Mouse (Mus musculus): Measurements from ENCODE around the gene Kctd12b. TPM values are rescaled to one million over a fixed set of nuclear protein-coding genes. Genes with fewer than 3 reads are reported as not detected.

Gene Kctd12b
- 10.1 and 11.3 TPM in 2 replicates for polyA plus RNA-seq (2015; fragmentation: Nextera tagmentation; extraction: Ambion mirVana)

DNA sequence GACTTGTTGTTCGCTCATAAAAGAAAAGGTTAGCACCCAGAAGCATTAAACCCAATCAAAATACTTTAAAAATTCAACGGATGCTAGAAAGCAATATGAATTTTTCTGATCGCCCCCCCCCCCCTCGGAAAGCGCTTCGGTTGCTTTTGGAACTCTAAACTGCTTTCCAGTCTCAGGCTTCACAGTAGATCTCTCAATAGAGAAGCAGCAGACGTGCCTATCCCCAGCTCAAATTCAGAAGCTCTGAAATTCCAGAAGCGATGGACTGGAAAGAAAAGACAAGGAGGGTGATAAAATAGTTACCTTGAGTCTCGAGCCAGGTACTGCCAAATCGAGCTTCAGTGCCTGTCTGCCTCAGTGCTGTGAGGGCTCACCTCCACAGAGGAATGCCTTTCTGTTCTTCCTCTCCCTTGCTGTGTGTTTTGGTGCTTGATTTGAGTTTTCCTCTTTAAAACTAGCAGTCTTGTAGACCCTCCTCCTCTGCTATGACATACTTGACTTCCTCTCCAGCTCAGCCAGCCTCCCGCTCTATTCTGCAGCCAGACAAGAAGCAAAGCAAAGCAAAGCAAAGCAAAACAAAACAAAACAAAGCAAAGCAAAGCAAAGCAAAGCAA lies at the start of gene Kctd12b:
TSS of gene Kctd12b (minus strand) at position 610 of the 614 bp plus-strand sequence.
- Histone ChIP-seq H3K27me3 (ENCODE audit: insufficient read depth, low read length) (no peaks in the 10 kb centered on the region), H3K27ac (peak within 1 kb of the TSS; percentile 85), H3K4me2 (ENCODE audit: low read length) (peak within 1 kb of the TSS; percentile 50), H3K9ac (ENCODE audit: low read depth, low read length) (peak within 1 kb of the TSS; percentile 42; the same call in 1 of the 2 replicates), H3K4me3 (replicated peaks; ENCODE audit: low read depth, low read length) (peak within 1 kb of the TSS; percentile 43), H3K4me1 (replicated peaks; ENCODE audit: insufficient read depth, low read length) (no peaks in the 10 kb centered on the region), H3K9me3 (replicated peaks; ENCODE audit: low read length) (no peaks in the 10 kb centered on the region), H3K36me3 (ENCODE audit: insufficient read depth, low read length) (no peaks in the 10 kb centered on the region)
- WGBS = 30% methylated on average over 11 of the region's 11 CpGs
- no peak for TF ChIP-seq CTCF (IDR thresholded peaks at IDR 0.05; ENCODE audit: low read depth)
- ATAC-seq (replicated peaks; ENCODE audit: low FRiP score, low read depth) (peak; percentile 68; the same call in 1 of the 2 replicates), DNase-seq (ENCODE audit: low spot score) (peak; percentile 72)

DNA sequence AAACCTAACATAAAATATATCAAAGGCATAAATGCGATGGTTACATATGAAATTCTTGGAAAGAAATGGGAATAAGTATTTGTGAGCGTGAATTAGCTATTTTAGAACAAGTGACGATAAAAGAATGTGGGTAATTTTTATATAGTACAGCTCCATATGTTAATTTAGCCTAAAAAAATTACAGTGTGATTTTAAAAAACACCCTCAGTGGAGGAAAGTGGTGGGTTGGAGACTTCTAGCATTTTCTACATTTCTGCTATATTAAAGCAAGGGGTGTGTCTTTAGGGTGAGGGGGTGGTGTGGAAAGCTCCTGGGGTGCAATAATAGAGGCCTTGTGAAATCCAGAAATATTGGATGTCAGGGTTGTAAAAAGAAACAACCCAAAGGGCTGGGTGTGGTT lies 46.3 kb upstream of the Kctd12b start:
- no peaks in the 10 kb centered on the region for H3K36me3 ChIP-seq (ENCODE audit: insufficient read depth, low read length)
- no peaks in the 10 kb centered on the region for H3K4me1 ChIP-seq (replicated peaks; ENCODE audit: insufficient read depth, low read length)
- no peak for TF ChIP-seq CTCF (IDR thresholded peaks at IDR 0.05; ENCODE audit: low read depth)
- H3K27ac ChIP-seq = no peak overlapping the region
- H3K9ac ChIP-seq (ENCODE audit: low read depth, low read length) = no peak overlapping the region
- ATAC-seq (replicated peaks; ENCODE audit: low FRiP score, low read depth) (no peak), DNase-seq (ENCODE audit: low spot score) (no peak)
- no peak overlapping the region for H3K4me2 ChIP-seq (ENCODE audit: low read length)
- no peak overlapping the region for H3K4me3 ChIP-seq (replicated peaks; ENCODE audit: low read depth, low read length)
- H3K27me3 ChIP-seq (ENCODE audit: insufficient read depth, low read length) = no peaks in the 10 kb centered on the region
- H3K9me3 ChIP-seq (replicated peaks; ENCODE audit: low read length) = no peaks in the 10 kb centered on the region
- 89% methylated on average over 3 of the region's 3 CpGs for WGBS

- no peak for ATAC-seq (replicated peaks; ENCODE audit: low FRiP score, low read depth)
- Histone ChIP-seq H3K9me3 (replicated peaks; ENCODE audit: low read length) (no peaks in the 10 kb centered on the region), H3K4me1 (replicated peaks; ENCODE audit: insufficient read depth, low read length) (no peaks in the 10 kb centered on the region), H3K4me3 (replicated peaks; ENCODE audit: low read depth, low read length) (no peak overlapping the region), H3K27ac (no peak overlapping the region), H3K9ac (ENCODE audit: low read depth, low read length) (no peak overlapping the region), H3K36me3 (ENCODE audit: insufficient read depth, low read length) (no peaks in the 10 kb centered on the region), H3K27me3 (ENCODE audit: insufficient read depth, low read length) (no peaks in the 10 kb centered on the region), H3K4me2 (ENCODE audit: low read length) (no peak overlapping the region)
- peak; percentile 31 for DNase-seq (ENCODE audit: low spot score)
- no peak for TF ChIP-seq CTCF (IDR thresholded peaks at IDR 0.05; ENCODE audit: low read depth)
- WGBS = 78% methylated on average over 4 of the region's 4 CpGs
Observed at GRCm38 (mm10) chrX:153735697-153736096, 39.5 kb upstream of the Kctd12b start.

DNA sequence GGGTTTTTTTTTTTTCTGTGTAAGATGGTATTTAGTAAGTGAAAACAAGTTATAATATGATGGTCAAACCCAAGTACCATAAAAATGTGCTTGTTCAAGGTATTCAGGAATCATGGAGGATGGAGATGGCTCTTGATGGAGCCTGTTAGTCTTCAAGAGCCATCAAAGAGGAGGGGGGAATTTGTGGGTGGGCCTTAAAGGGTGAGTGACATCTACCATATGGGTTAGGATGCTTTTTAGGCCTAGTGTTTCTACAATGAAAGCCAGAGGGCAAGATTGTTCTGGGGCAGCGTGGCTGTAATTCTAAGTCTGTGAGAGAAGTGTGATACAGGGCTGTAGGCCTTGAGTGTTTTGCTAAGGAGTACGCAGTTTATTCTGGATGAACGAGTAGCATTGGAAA lies 28.2 kb upstream of the Kctd12b start:
- no peak overlapping the region for H3K9ac ChIP-seq (ENCODE audit: low read depth, low read length)
- ATAC-seq (replicated peaks; ENCODE audit: low FRiP score, low read depth) (no peak; the same call in 1 of the 2 replicates), DNase-seq (ENCODE audit: low spot score) (peak; percentile 42)
- no peaks in the 10 kb centered on the region for H3K9me3 ChIP-seq (replicated peaks; ENCODE audit: low read length)
- H3K27me3 ChIP-seq (ENCODE audit: insufficient read depth, low read length) = no peaks in the 10 kb centered on the region
- H3K4me3 ChIP-seq (replicated peaks; ENCODE audit: low read depth, low read length) = peak overlapping the region; percentile 54
- H3K36me3 ChIP-seq (ENCODE audit: insufficient read depth, low read length) = no peaks in the 10 kb centered on the region
- peak overlapping the region; percentile 58 for H3K4me2 ChIP-seq (ENCODE audit: low read length)
- TF ChIP-seq CTCF (IDR thresholded peaks at IDR 0.05; ENCODE audit: low read depth) = no peak
- no peak overlapping the region for H3K27ac ChIP-seq
- H3K4me1 ChIP-seq (replicated peaks; ENCODE audit: insufficient read depth, low read length) = no peaks in the 10 kb centered on the region
- WGBS = 31% methylated on average over 3 of the region's 3 CpGs

DNA sequence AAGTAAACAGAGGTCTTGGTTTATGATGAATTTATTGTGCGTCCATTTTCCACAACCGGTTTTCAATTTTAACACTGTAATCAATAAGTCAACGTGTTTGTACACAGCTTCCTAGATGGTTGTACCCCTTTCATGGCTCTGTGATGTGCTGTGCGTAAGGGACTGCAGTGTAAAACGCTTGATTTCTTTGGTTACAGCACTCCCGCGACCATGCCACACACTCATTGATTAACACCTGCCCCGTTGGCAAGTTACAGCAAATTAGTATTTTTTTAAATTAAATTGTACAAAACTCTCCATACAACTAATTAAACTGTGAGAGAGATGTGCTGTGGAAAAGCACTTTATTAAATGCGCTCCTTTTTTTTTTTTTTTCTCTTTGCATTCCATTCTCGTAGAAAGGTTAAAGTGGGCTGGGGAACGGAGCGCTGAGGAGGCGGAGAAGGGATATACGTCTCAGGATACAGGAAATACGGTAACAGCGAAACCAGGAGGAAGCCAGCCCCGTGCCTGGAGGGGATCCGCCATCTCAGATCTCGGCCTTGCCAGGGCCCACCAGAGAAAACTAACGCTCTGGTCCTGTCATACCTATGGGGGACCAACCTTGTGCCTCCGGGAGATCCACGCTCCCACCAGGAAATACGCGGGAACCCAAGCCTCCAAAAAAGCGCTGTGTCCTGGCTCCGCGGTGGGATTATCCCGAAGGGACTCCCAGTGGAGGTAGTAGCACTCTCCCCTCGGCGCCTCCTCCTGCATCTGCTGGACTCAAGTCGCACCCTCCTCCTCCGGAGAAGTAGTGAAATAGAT lies 27.1 kb upstream of the Kctd12b start, which contains the start of gene Nbdy:
TSS of gene Nbdy (plus strand) at position 481 of the 807 bp plus-strand sequence.
- WGBS = 18% methylated on average over 32 of the region's 32 CpGs
- H3K9me3 ChIP-seq (replicated peaks; ENCODE audit: low read length) = no peaks in the 10 kb centered on the region
- no peaks in the 10 kb centered on the region for H3K36me3 ChIP-seq (ENCODE audit: insufficient read depth, low read length)
- peak within 1 kb of the TSS; percentile 69 for H3K9ac ChIP-seq (ENCODE audit: low read depth, low read length)
- H3K27me3 ChIP-seq (ENCODE audit: insufficient read depth, low read length) = no peaks in the 10 kb centered on the region
- DNase-seq (ENCODE audit: low spot score) (peak; percentile 85), ATAC-seq (replicated peaks; ENCODE audit: low FRiP score, low read depth) (peak; percentile 85)
- no peaks in the 10 kb centered on the region for H3K4me1 ChIP-seq (replicated peaks; ENCODE audit: insufficient read depth, low read length)
- peak within 1 kb of the TSS; percentile 83 for H3K27ac ChIP-seq
- H3K4me3 ChIP-seq (replicated peaks; ENCODE audit: low read depth, low read length) = peak within 1 kb of the TSS; percentile 54
- peak within 1 kb of the TSS; percentile 58 for H3K4me2 ChIP-seq (ENCODE audit: low read length)
- TF ChIP-seq CTCF (IDR thresholded peaks at IDR 0.05; ENCODE audit: low read depth) = no peak

GRCm38 (mm10) chrX:153719602-153720001 lies 23.4 kb upstream of the Kctd12b start:
- Histone ChIP-seq H3K27me3 (ENCODE audit: insufficient read depth, low read length) (no peaks in the 10 kb centered on the region), H3K4me2 (ENCODE audit: low read length) (no peak overlapping the region), H3K4me3 (replicated peaks; ENCODE audit: low read depth, low read length) (no peak overlapping the region), H3K9me3 (replicated peaks; ENCODE audit: low read length) (no peaks in the 10 kb centered on the region), H3K9ac (ENCODE audit: low read depth, low read length) (no peak overlapping the region), H3K36me3 (ENCODE audit: insufficient read depth, low read length) (no peaks in the 10 kb centered on the region), H3K27ac (no peak overlapping the region), H3K4me1 (replicated peaks; ENCODE audit: insufficient read depth, low read length) (no peaks in the 10 kb centered on the region)
- no peak for ATAC-seq (replicated peaks; ENCODE audit: low FRiP score, low read depth)
- peak; percentile 66 for TF ChIP-seq CTCF (IDR thresholded peaks at IDR 0.05; ENCODE audit: low read depth)
- 36% methylated on average over 4 of the region's 4 CpGs for WGBS
- peak; percentile 29 for DNase-seq (ENCODE audit: low spot score)

All from kidney, postnatal 0 days (tissue).